Mouse (Mus musculus) hindbrain, embryonic 11.5 days (tissue): ENCODE data around the gene U2surp. TPM values are rescaled to one million over a fixed set of nuclear protein-coding genes. Genes with fewer than 3 reads are reported as not detected.
"Not testable (repeated sequence)": the region's sequence is repeated elsewhere in the genome, so short reads cannot be mapped to it uniquely, and the experiment has no call there.

ENCODE experiments used
- ATAC-seq: fragments of 200-750 bp; cut with Nextera tagmentation; 2 replicates; pipeline ENCODE4 v1.8.0; 2017; ENCODE audit warnings: mild to moderate bottlenecking, moderate TSS enrichment, moderate library complexity; ENCODE audit not compliant: low FRiP score
- DNase-seq: peaks from one replicate; pipeline ENCODE4 v3.0.0-alpha.2; 2015; ENCODE audit warnings: low spot score
- H3K27ac ChIP-seq: fragments of 300-500 bp; sonication (generic); 2 replicates; pipeline ENCODE4 v1.5.1; 2014; ENCODE audit warnings: mild to moderate bottlenecking, low read depth, low read length
- H3K27me3 ChIP-seq: fragments of 300-500 bp; sonication (generic); 2 replicates; pipeline ENCODE4 v1.6.1; 2014; ENCODE audit warnings: mild to moderate bottlenecking, low read length, moderate library complexity, mixed read lengths; ENCODE audit not compliant: control insufficient read depth, insufficient read depth
- H3K36me3 ChIP-seq: fragments of 300-500 bp; sonication (generic); 2 replicates; pipeline ENCODE4 v1.6.1; 2014; ENCODE audit warnings: mild to moderate bottlenecking, low read length, moderate library complexity, mixed read lengths; ENCODE audit not compliant: control insufficient read depth, insufficient read depth
- H3K4me1 ChIP-seq: fragments of 300-500 bp; sonication (generic); replicated peaks from 2 replicates; pipeline ENCODE4 v1.6.1; 2014; ENCODE audit warnings: low read length, mixed read lengths; ENCODE audit not compliant: control insufficient read depth, insufficient read depth
- H3K4me2 ChIP-seq: fragments of 300-500 bp; sonication (generic); replicated peaks from 2 replicates; pipeline ENCODE4 v1.6.1; 2014; ENCODE audit warnings: mild to moderate bottlenecking, low read depth, low read length
- H3K4me3 ChIP-seq: fragments of 300-500 bp; sonication (generic); 2 replicates; pipeline ENCODE4 v1.5.1; 2014; ENCODE audit warnings: low read depth, low read length
- H3K9ac ChIP-seq: fragments of 300-500 bp; sonication (generic); 2 replicates; pipeline ENCODE4 v1.6.1; 2014; ENCODE audit warnings: low read depth, low read length
- H3K9me3 ChIP-seq: fragments of 300-500 bp; sonication (generic); 2 replicates; pipeline ENCODE4 v1.6.1; 2016; ENCODE audit warnings: low read length; ENCODE audit not compliant: control insufficient read depth
- WGBS: fragments of 180-500 bp; shearing (Covaris S2); extraction: QIAGEN DNeasy Blood & Tissue Kit; methylation state at CpG from one replicate; pipeline ENCODE4 v1.1.7; 2014; 5-methylcytosine and 5-hydroxymethylcytosine counted together
- polyA plus RNA-seq: library from polyadenylated mRNA; unstranded; fragments of >200 nt; fragmentation: Nextera tagmentation; extraction: Ambion mirVana; gene quantifications from 2 replicates; pipeline ENCODE4 v1.2.1, GENCODE M21; 2014

The U2surp gene
- polyA plus RNA-seq, 1 experiment from 2014 or later = 183 TPM

- no peaks in the 10 kb centered on the region for H3K4me1 ChIP-seq
- DNase-seq (no peak), ATAC-seq (no peak)
- H3K9ac ChIP-seq = no peak overlapping the region
- H3K36me3 ChIP-seq = no peaks in the 10 kb centered on the region
- no peak overlapping the region for H3K27ac ChIP-seq
- no peaks in the 10 kb centered on the region for H3K27me3 ChIP-seq
- no peaks in the 10 kb centered on the region for H3K9me3 ChIP-seq
- 83% methylated on average over 2 of the region's 2 CpGs for WGBS
- H3K4me3 ChIP-seq = no peak overlapping the region
- no peak overlapping the region for H3K4me2 ChIP-seq
Measured at GRCm38 (mm10) chr9:95522561-95522960, 10.8 kb upstream of the U2surp start.

- 51% methylated on average over 10 of the region's 10 CpGs for WGBS
- Histone ChIP-seq H3K27ac (no peak overlapping the region), H3K4me3 (no peak overlapping the region), H3K4me2 (no peak overlapping the region), H3K9ac (no peak overlapping the region), H3K9me3 (no peaks in the 10 kb centered on the region), H3K27me3 (no peaks in the 10 kb centered on the region), H3K4me1 (no peaks in the 10 kb centered on the region), H3K36me3 (no peaks in the 10 kb centered on the region)
- ATAC-seq (no peak), DNase-seq (peak; percentile 14)
Measured at GRCm38 (mm10) chr9:95521566-95521965, 9.8 kb upstream of the U2surp start.

DNA sequence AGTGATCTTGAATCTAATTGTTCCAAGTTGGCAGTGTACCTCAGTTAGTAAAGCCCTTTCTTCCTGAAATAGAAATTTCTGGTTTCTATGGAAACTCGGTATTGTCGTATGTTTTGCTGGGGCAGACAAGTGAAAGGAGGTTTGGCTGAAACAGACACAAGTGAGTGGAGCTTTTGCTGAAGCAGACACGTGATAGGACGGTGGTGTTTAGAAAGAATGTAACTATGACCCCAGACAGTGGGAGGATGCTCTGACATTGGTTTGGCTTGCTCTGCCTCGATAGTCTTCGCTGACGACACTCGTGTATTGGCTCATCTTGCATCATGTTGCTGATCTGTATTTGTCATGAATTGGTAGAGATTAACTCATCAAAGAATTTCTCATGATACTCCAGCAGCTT is 9.2 kb upstream of the U2surp start:
- no peak overlapping the region for H3K4me3 ChIP-seq
- no peaks in the 10 kb centered on the region for H3K27me3 ChIP-seq
- H3K9ac ChIP-seq = no peak overlapping the region
- no peak for DNase-seq
- H3K4me2 ChIP-seq = no peak overlapping the region
- H3K36me3 ChIP-seq = no peaks in the 10 kb centered on the region
- H3K4me1 ChIP-seq = no peaks in the 10 kb centered on the region
- H3K9me3 ChIP-seq = no peaks in the 10 kb centered on the region
- H3K27ac ChIP-seq = no peak overlapping the region
- WGBS = 93% methylated on average over 8 of the region's 8 CpGs
- no peak for ATAC-seq

DNA sequence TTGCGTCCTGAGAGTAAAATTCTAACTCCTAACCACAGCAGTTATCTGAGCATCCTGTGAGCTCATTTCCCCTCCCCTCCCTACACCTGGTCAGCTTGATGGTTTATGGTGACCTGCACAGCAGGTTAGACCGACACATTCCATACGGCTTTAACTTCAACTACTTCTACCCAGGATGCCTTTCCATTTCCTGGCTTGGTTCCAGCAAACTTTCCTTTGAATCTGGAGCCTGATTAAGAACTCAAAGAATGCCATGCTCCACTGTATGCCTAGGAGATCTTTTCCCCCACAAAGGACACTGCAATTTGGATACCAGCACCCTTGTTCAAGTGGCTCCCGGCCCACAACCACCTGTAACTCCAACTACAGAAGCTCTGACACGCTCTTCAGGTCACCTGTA is 8.8 kb upstream of the U2surp start:
- H3K36me3 ChIP-seq = no peaks in the 10 kb centered on the region
- no peak overlapping the region for H3K4me3 ChIP-seq
- H3K9me3 ChIP-seq = no peaks in the 10 kb centered on the region
- no peak for DNase-seq
- no peak overlapping the region for H3K27ac ChIP-seq
- H3K4me2 ChIP-seq = no peak overlapping the region
- WGBS = 86% methylated on average over 5 of the region's 5 CpGs
- no peak overlapping the region for H3K9ac ChIP-seq
- ATAC-seq = no peak
- H3K4me1 ChIP-seq = no peaks in the 10 kb centered on the region
- no peaks in the 10 kb centered on the region for H3K27me3 ChIP-seq

DNA sequence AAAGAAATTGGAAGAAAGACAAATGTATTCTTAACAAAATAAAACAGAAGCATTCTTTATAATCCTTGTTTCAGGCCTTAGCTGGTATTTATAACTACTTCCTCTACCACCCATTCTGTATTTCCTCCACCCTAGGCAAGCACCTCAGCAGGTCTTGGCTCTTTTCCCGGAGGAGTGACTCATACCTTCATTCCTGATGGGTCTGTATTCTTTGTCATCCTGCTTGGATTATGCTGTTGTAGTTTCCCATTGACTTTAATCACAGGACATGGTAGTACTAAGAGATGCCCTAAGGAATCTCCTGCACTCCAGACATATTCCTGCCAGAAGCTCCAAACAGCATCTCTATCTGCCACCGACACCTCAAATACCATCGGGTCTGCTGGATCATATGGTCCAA is 2.6 kb upstream of the U2surp start:
- not testable (repeated sequence) for H3K36me3 ChIP-seq, H3K27me3 ChIP-seq, H3K4me1 ChIP-seq, H3K9me3 ChIP-seq, H3K27ac ChIP-seq, H3K4me2 ChIP-seq, DNase-seq, H3K4me3 ChIP-seq, ATAC-seq, H3K9ac ChIP-seq
- WGBS = 94% methylated on average over 3 of the region's 3 CpGs

GRCm38 (mm10) chr9:95513776-95514175 is 2.0 kb upstream of the U2surp start:
- no peaks in the 10 kb centered on the region for H3K36me3 ChIP-seq
- H3K4me3 ChIP-seq = no peak overlapping the region
- ATAC-seq (no peak), DNase-seq (no peak)
- WGBS = 92% methylated on average over 2 of the region's 2 CpGs
- H3K27ac ChIP-seq = no peak overlapping the region
- H3K27me3 ChIP-seq = no peaks in the 10 kb centered on the region
- H3K4me2 ChIP-seq = no peak overlapping the region
- H3K4me1 ChIP-seq = no peaks in the 10 kb centered on the region; the same call in 1 of the 2 replicates
- no peak overlapping the region for H3K9ac ChIP-seq
- H3K9me3 ChIP-seq = no peaks in the 10 kb centered on the region

DNA sequence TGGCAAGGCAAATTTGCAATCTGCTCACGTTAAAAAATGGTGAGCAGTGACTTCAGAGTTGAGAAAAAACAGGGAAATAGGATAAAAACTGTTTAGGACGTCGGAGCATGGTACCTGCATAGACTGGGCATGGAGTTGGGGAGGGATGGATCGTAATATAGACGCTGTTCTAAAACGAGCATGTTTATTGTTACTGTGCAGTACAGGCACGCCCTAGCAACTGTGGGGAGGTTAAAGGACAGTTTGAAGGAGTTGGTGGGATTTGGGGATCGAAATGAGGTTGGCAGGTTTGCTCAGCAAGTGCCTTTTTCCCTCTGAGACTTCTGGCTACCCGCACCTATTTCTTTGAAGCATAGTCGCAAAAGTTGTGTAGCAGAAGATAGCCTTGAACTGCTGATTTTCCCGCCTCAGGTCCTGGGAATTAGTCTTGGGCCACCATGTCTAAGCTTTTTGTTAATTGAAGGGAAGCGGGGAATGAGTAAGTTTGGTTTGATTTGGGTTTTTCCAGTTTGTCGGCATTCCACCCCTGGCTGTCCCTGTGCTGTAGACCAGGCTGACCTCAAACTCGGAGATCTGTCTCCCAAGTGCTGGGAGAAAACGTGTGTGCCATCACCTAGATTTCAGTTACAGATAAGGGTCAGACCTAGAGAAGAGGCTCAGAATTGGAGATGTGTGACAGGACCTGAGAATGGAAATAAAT is 685 bp upstream of the U2surp start:
- H3K27me3 ChIP-seq = no peaks in the 10 kb centered on the region
- no peaks in the 10 kb centered on the region for H3K9me3 ChIP-seq
- H3K4me1 ChIP-seq = no peaks in the 10 kb centered on the region; the same call in 1 of the 2 replicates
- H3K27ac ChIP-seq = peak overlapping the region; percentile 60
- ATAC-seq = peak; percentile 65
- H3K36me3 ChIP-seq = no peaks in the 10 kb centered on the region
- no peak for DNase-seq
- H3K4me2 ChIP-seq = peak overlapping the region; percentile 85
- peak overlapping the region; percentile 61 for H3K9ac ChIP-seq
- WGBS = 24% methylated on average over 15 of the region's 15 CpGs
- H3K4me3 ChIP-seq = peak overlapping the region; percentile 99

DNA sequence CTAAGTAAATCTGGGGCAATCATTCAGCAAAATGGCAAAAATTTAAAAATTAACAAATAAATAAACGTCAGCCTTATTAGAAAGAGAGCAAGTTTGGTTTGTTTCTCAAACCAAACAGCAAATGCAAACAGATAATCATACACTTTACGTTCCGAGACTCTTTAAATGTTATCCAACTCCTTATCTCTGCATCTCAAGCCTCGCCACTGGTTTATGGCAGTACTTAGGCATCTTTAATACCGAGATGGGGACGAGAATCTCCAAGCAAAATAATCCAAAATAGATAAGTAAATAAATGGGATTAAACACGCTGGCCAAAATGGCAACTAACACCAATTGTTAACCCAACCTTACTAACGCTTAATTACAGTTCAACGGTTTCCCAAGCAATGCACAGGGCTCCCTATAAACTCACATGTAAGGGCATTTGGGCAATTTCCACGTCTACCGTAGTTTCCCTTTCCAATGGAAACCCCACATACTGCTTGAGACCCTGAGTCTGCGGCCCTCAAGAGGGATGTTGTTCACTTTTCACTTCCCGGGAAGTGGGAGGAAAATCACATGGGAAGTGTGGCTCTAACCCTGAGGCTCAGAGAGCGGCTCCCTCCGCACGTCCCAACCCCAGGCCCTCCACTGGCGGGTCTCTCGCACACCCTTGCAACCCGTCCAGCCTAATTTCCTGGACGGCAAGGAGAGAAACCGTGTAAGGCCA is 947 bp downstream of the U2surp start:
- Histone ChIP-seq H3K4me2 (peak overlapping the region; percentile 87), H3K4me1 (no peaks in the 10 kb centered on the region; the same call in 1 of the 2 replicates), H3K9ac (peak overlapping the region; percentile 90), H3K27me3 (no peaks in the 10 kb centered on the region), H3K9me3 (no peaks in the 10 kb centered on the region), H3K4me3 (peak overlapping the region; percentile 99), H3K36me3 (no peaks in the 10 kb centered on the region), H3K27ac (no peak overlapping the region)
- 10% methylated on average over 21 of the region's 21 CpGs for WGBS
- DNase-seq = no peak
- ATAC-seq = peak; percentile 34

DNA sequence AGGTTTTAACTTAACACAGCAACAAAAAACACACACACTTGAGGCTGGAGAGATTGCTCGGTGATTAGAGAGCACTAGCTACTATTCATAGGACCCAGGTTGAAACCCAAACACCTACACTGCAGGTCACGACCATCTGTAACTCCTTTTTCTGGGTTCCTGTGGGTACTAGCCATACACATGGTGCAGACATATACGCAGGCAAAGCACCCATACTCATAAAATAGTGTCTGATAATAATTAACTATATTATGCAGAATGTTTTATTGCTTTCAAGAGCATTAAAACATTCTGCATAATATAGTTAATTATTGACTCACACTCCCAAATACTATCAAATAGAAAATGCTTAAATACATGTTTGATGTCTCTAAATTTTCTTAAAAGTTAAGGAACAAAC is 6.1 kb downstream of the U2surp start:
- H3K4me2 ChIP-seq = no peak overlapping the region

More for the DNA sequence above, 6.1 kb downstream of the U2surp start:
- Histone ChIP-seq H3K27me3 (no peaks in the 10 kb centered on the region), H3K4me3 (no peak overlapping the region), H3K9ac (no peak overlapping the region), H3K4me1 (no peaks in the 10 kb centered on the region; the same call in 1 of the 2 replicates), H3K9me3 (no peaks in the 10 kb centered on the region), H3K36me3 (no peaks in the 10 kb centered on the region), H3K27ac (no peak overlapping the region)
- DNase-seq (no peak), ATAC-seq (no peak)
- 94% methylated on average over 3 of the region's 3 CpGs for WGBS
